Mouse (Mus musculus) embryonic facial prominence, embryonic 14.5 days (tissue): ENCODE data around the gene Ccdc6. TPM values are rescaled to one million over a fixed set of nuclear protein-coding genes. Genes with fewer than 3 reads are reported as not detected.
A peak's percentile ranks its signal among the peaks of the same experiment; 100 is the strongest.

Experiments used
- ATAC-seq: fragments of 200-750 bp; cut with Nextera tagmentation; 2 replicates; pipeline ENCODE4 v1.8.0; 2017; ENCODE audit warnings: low read depth, moderate number of reproducible peaks, moderate TSS enrichment
- DNase-seq: peaks from one replicate; pipeline ENCODE4 v3.0.0-alpha.2; 2015; ENCODE audit warnings: low spot score
- H3K27ac ChIP-seq: fragments of 300-500 bp; sonication (generic); replicated peaks from 2 replicates; pipeline ENCODE4 v1.5.1; 2014; ENCODE audit warnings: low read depth, mild to moderate bottlenecking, low read length, moderate library complexity
- H3K27me3 ChIP-seq: fragments of 300-500 bp; sonication (generic); replicated peaks from 2 replicates; pipeline ENCODE4 v1.6.1; 2014; ENCODE audit warnings: low read length; ENCODE audit not compliant: control insufficient read depth, insufficient read depth
- H3K36me3 ChIP-seq: fragments of 300-500 bp; sonication (generic); 2 replicates; pipeline ENCODE4 v1.6.1; 2014; ENCODE audit warnings: low read length, mixed read lengths; ENCODE audit not compliant: control insufficient read depth, insufficient read depth
- H3K4me1 ChIP-seq: fragments of 300-500 bp; sonication (generic); 2 replicates; pipeline ENCODE4 v1.6.1; 2014; ENCODE audit warnings: antibody characterized with exemption, low read length; ENCODE audit not compliant: control insufficient read depth, insufficient read depth
- H3K4me2 ChIP-seq: fragments of 300-500 bp; sonication (generic); 2 replicates; pipeline ENCODE4 v1.6.1; 2014; ENCODE audit warnings: low read depth, mild to moderate bottlenecking, low read length, moderate library complexity, mixed read lengths
- H3K4me3 ChIP-seq: fragments of 300-500 bp; sonication (generic); 2 replicates; pipeline ENCODE4 v1.5.1; 2014; ENCODE audit warnings: low read depth, mild to moderate bottlenecking, low read length
- H3K9ac ChIP-seq: fragments of 300-500 bp; sonication (generic); 2 replicates; pipeline ENCODE4 v1.6.1; 2014; ENCODE audit warnings: low read depth, mild to moderate bottlenecking, low read length, moderate library complexity, mixed read lengths
- H3K9me3 ChIP-seq: fragments of 300-500 bp; sonication (generic); 2 replicates; pipeline ENCODE4 v1.6.1; 2016; ENCODE audit warnings: low read length; ENCODE audit not compliant: control insufficient read depth
- WGBS: fragments of 180-500 bp; shearing (Covaris S2); extraction: QIAGEN DNeasy Blood & Tissue Kit; methylation state at CpG from one replicate; pipeline ENCODE4 v1.1.7; 2014; 5-methylcytosine and 5-hydroxymethylcytosine counted together
- polyA plus RNA-seq: library from polyadenylated mRNA; unstranded; fragments of >200 nt; fragmentation: Nextera tagmentation; extraction: Ambion mirVana; gene quantifications from 2 replicates; pipeline ENCODE4 v1.2.1, GENCODE M21; 2014

Gene Ccdc6
- polyA plus RNA-seq, 1 experiment from 2014 or later, result 19.7 TPM

- WGBS, result 53% methylated on average over 8 of the region's 8 CpGs
These were observed 30.3 kb upstream of the Ccdc6 start for GRCm38 (mm10) chr10:70066497-70067168.

DNA sequence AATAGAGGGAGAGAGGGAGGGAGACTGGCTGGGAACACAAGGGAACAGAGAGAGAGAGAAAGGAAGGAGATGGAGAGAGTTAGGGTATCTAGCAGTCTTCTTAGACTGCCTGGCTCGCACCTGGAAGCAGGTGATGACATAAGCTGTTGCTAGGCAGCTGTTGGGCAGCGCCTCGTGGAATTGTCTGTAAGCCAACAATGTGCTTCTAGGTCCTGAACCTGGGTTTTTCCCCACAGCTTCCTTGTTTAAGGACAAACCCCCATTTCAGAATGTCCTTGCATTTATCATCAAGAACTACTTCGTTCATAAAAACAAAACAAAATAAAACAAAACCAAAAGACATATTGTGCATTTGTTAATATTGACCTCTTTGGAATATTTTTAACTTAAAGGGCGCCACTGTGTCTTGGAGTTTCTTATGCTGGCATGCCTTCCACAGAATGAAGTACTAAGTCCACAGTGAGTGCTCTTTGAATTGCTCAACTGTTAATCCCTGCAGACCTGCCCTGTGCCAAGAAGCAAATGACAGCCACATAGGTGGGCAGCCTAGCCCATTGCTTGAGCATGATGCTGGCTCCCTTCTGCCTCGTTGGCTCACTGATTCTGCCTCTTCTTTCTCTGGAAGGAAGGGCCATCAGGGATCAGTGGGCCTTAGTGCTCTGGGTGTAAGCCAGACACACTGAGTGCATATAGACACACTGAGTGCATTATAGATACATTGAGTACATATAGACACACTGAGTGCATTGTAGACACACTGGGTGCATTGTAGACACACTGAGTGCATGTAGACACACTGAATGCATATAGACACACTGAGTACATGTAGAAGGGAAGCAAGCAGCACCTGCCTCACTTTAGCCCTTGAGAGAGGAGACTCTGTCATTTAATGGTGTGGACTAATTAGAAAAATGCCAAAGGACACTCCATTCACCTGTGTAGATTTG lies 29.5 kb upstream of the Ccdc6 start:
- ATAC-seq (0 out of 2 replicates have a peak, but pooled peaks have one; percentile 30), DNase-seq (no peak)
- Histone ChIP-seq H3K27me3 (no peaks in the 10 kb centered on the region), H3K4me2 (no peak overlapping the region), H3K9ac (no peak overlapping the region), H3K4me3 (no peak overlapping the region), H3K27ac (no peak overlapping the region), H3K9me3 (no peaks in the 10 kb centered on the region), H3K36me3 (no peaks in the 10 kb centered on the region), H3K4me1 (no peaks in the 10 kb centered on the region)
- 55% methylated on average over 6 of the region's 6 CpGs for WGBS

More at GRCm38 (mm10) chr10:70066497-70067168, 30.3 kb upstream of the Ccdc6 start:
- H3K36me3 ChIP-seq, result no peaks in the 10 kb centered on the region
- no peaks in the 10 kb centered on the region for H3K4me1 ChIP-seq
- H3K4me2 ChIP-seq, result no peak overlapping the region
- no peak overlapping the region for H3K9ac ChIP-seq
- no peaks in the 10 kb centered on the region for H3K9me3 ChIP-seq
- DNase-seq (no peak), ATAC-seq (peak; percentile 57; the same call in 1 of the 2 replicates)
- H3K4me3 ChIP-seq, result no peak overlapping the region
- no peaks in the 10 kb centered on the region for H3K27me3 ChIP-seq
- H3K27ac ChIP-seq, result no peak overlapping the region

DNA sequence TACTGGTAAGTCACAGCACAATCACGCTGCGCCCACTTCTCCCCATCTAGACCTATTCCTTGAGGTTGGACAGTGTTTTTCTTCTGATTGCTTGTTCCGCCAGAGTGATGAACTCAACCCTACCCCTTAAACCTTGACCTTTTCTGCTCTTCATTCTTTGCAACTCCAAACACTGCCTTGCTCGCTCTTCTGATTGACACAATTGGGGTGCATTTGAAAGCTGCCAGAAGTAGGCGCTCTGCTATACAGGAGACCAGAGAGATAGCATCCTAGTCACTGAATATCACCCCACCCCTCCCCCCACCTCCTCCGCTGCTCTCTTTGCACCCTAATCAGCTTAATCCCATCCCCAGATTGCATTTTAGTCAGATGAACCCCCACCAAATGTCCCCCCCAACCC lies 27.6 kb upstream of the Ccdc6 start:
- no peaks in the 10 kb centered on the region for H3K27me3 ChIP-seq
- no peak overlapping the region for H3K9ac ChIP-seq
- no peaks in the 10 kb centered on the region for H3K4me1 ChIP-seq
- ATAC-seq (no peak), DNase-seq (no peak)
- 55% methylated on average over 6 of the region's 6 CpGs for WGBS
- H3K4me2 ChIP-seq, result no peak overlapping the region
- no peaks in the 10 kb centered on the region for H3K36me3 ChIP-seq
- no peak overlapping the region for H3K27ac ChIP-seq
- H3K4me3 ChIP-seq, result no peak overlapping the region
- no peaks in the 10 kb centered on the region for H3K9me3 ChIP-seq

DNA sequence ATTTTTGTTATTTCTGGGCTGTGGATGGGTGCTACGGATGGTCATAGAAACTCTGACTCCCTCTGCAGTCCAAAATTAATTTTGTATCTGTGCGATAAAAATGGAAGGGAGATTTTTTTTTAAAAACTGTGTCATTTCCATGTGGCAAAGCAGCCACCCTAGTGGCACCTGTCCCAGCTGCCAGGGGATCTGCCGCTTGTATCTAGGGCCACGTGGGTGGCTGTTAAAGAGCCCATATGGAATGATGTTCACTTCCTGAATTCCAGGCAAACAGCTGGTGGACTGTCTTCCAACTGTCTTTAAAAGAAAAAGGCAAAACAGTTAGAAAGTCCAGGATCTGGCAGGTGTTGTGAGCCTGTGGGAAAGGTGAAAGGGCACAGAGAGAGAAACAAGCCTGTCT lies 25.6 kb upstream of the Ccdc6 start:
- no peak overlapping the region for H3K4me3 ChIP-seq
- 88% methylated on average over 4 of the region's 4 CpGs for WGBS
- no peaks in the 10 kb centered on the region for H3K4me1 ChIP-seq
- no peak for ATAC-seq
- DNase-seq, result no peak
- H3K9ac ChIP-seq, result no peak overlapping the region
- H3K36me3 ChIP-seq, result no peaks in the 10 kb centered on the region
- H3K4me2 ChIP-seq, result no peak overlapping the region
- H3K27ac ChIP-seq, result no peak overlapping the region
- no peaks in the 10 kb centered on the region for H3K27me3 ChIP-seq
- no peaks in the 10 kb centered on the region for H3K9me3 ChIP-seq

DNA sequence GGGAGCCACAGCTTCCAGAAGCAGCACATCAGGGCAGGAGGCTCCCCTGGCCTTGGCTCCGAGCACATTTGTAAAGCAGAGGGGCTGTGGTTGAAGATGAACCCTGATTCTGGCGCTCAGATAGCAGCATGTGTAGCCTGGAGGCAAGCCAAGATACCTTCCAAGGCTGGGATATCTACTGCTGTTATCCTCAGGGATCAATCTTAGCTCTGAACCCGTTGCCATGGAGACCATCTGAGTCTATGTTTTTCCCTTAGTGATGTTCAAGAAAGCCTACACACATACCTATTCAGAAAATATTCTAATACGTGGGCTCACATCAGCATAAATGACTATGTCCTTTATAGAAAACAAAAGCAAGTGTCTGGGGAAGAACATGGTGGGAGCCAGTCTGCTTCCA lies 19.5 kb upstream of the Ccdc6 start:
- Histone ChIP-seq H3K9me3 (no peaks in the 10 kb centered on the region), H3K27ac (no peak overlapping the region), H3K9ac (no peak overlapping the region), H3K4me1 (no peaks in the 10 kb centered on the region; the same call in 1 of the 2 replicates), H3K27me3 (no peaks in the 10 kb centered on the region), H3K4me2 (no peak overlapping the region), H3K4me3 (no peak overlapping the region), H3K36me3 (no peaks in the 10 kb centered on the region)
- DNase-seq, result no peak
- ATAC-seq, result no peak
- WGBS, result 58% methylated on average over 4 of the region's 4 CpGs

GRCm38 (mm10) chr10:70080908-70081307 lies 16.0 kb upstream of the Ccdc6 start:
- 64% methylated on average over 8 of the region's 8 CpGs for WGBS
- H3K9me3 ChIP-seq, result no peaks in the 10 kb centered on the region
- no peaks in the 10 kb centered on the region for H3K36me3 ChIP-seq
- H3K4me2 ChIP-seq, result no peak overlapping the region
- peak overlapping the region; percentile 3; the same call in 1 of the 2 replicates for H3K27ac ChIP-seq
- H3K4me3 ChIP-seq, result no peak overlapping the region
- no peak for ATAC-seq
- DNase-seq, result peak; percentile 49
- H3K9ac ChIP-seq, result no peak overlapping the region
- H3K4me1 ChIP-seq, result no peaks in the 10 kb centered on the region; the same call in 1 of the 2 replicates
- no peaks in the 10 kb centered on the region for H3K27me3 ChIP-seq

DNA sequence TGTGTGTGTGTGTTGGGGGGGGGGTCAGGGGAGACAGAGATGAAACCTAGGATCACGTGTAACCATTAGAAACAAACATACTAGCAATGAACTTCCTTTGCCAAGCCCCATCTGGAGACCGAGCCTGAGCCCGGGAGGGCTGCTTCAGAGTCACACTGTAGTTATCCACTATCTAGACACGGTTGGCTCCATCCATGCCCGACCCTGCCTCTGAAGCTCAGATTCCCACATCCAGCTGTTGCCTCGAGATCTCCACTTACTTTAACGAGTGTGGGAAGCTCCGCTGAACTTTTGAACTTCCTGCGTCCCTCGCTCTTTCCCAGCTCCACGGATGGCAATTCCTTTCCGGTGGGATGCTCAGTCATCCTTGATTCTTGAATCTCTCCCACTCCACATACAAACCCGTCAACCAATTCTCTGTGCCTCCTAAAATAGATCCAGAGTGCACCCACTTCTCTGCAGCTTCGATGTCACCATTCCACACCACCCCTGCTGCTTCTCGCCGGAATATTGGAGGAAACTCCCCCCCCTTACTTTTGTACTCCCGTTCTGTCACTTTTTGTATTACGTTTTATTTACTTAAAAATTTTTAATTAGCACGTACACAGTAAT lies 15.3 kb upstream of the Ccdc6 start:
- Histone ChIP-seq H3K9ac (no peak overlapping the region), H3K9me3 (no peaks in the 10 kb centered on the region), H3K27me3 (no peaks in the 10 kb centered on the region), H3K27ac (peak overlapping the region; percentile 3; the same call in 1 of the 2 replicates), H3K4me2 (no peak overlapping the region), H3K4me1 (no peaks in the 10 kb centered on the region; the same call in 1 of the 2 replicates), H3K36me3 (no peaks in the 10 kb centered on the region), H3K4me3 (no peak overlapping the region)
- peak; percentile 85 for DNase-seq
- ATAC-seq, result peak; percentile 78; the same call in 1 of the 2 replicates
- WGBS, result 35% methylated on average over 19 of the region's 19 CpGs

DNA sequence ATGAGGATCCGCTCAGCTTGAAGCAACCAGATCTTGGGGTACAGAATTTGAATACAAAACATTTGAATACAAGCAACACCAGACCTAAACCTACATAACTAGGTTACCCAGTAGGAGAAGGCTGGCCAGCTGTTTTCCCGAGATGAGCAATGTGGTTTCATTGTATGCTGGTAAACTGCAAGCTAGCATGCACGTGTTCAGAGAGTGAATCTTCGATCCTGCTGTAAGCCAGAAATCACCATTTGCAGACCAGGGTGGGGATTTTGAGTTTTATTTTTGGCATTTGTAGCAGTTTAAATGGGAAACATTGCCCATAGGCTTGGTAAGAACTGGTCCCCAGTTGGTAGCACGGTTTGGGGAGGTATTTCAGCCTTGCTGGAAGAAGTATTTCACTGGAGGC lies 13.7 kb upstream of the Ccdc6 start:
- Histone ChIP-seq H3K4me1 (no peaks in the 10 kb centered on the region; the same call in 1 of the 2 replicates), H3K9me3 (peaks cover 14% of the 10 kb centered on the region), H3K4me3 (no peak overlapping the region), H3K27ac (no peak overlapping the region), H3K36me3 (no peaks in the 10 kb centered on the region), H3K4me2 (no peak overlapping the region), H3K9ac (no peak overlapping the region), H3K27me3 (no peaks in the 10 kb centered on the region)
- 78% methylated on average over 5 of the region's 5 CpGs for WGBS
- DNase-seq (no peak), ATAC-seq (no peak)
